In genomic region chr3:56280330-56280957, GRCm38 (mm10) we compare ENCODE assay signal across 29 mouse cellular contexts.
DNase-seq lines count a peak whose midpoint lies in the region; ATAC-seq and TF ChIP-seq lines count a peak whose summit lies in the region.
"Had no signal": no experiment of that assay in that cellular context is flagged by ENCODE, and none has a peak within 500 bp of the region (broad histone marks: within the 10 kb centered on the region; RNA-seq: fewer than 3 reads in every experiment).

No protein-coding gene starts in this region.

- no peak for TF ChIP-seq RAD21 in MEL (IDR thresholded peaks at IDR 0.05; ENCODE audit: low read depth, low read length)

- WGBS in midbrain, embryonic 11.5 days, result 87% methylated on average over 6 of the region's 6 CpGs
- WGBS in midbrain, embryonic 13.5 days, result 93% methylated on average over 6 of the region's 6 CpGs

- TF ChIP-seq POLR2A in MEL (IDR thresholded peaks at IDR 0.05; ENCODE audit: control insufficient read depth in 1 of 2, insufficient read depth in 1 of 2, low read depth in 1 of 2, low read length in 2 of 2, poor library complexity in 1 of 2) (no peak), myocyte (IDR thresholded peaks at IDR 0.05; ENCODE audit: insufficient read length, low read depth) (no peak)

- no peaks in the 10 kb centered on the region for H3K79me2 ChIP-seq in MEL (ENCODE audit: control insufficient read depth, insufficient read depth, low read length, poor library complexity)
- no peaks in the 10 kb centered on the region for H3K79me2 ChIP-seq in myocyte (ENCODE audit: control insufficient read depth, insufficient read depth)

- no peak for TF ChIP-seq EP300 in MEL (IDR thresholded peaks at IDR 0.05; ENCODE audit: low read depth in 1 of 2, low read length in 2 of 2)

- H3K4me2 ChIP-seq in midbrain, embryonic 11.5 days, result no peak overlapping the region
- no peak overlapping the region for H3K4me2 ChIP-seq in midbrain, embryonic 13.5 days (replicated peaks)
- H3K4me2 ChIP-seq in myocyte (ENCODE audit: low read depth), result peak overlapping the region; percentile 35
- H3K4me2 ChIP-seq: heart, embryonic 15.5 days; hindbrain, embryonic 15.5 days; limb, embryonic 12.5 days; liver, embryonic 11.5 days; midbrain, embryonic 12.5 days; neural tube, embryonic 12.5 days had no signal

- peak; percentile 6 for DNase-seq in midbrain, embryonic 11.5 days (ENCODE audit: low spot score, missing footprints)
- peak; percentile 5 for DNase-seq in MEL (ENCODE audit: low read depth, low spot score)
- DNase-seq in fat pad, adult 2 months (ENCODE audit: extremely low read depth, low read depth, low spot score), result peak; percentile 50
- no peak for DNase-seq in adrenal gland, adult (ENCODE audit: inconsistent age in 2 of 2, low spot score in 1 of 2)
- DNase-seq in left cerebral cortex, postnatal 36 days (ENCODE audit: low spot score in 2 of 2), result no peak
- DNase-seq: adrenal gland, postnatal 14 days; cerebellum, adult 8-10 months; gastrocnemius, postnatal 14 days; heart, postnatal 4 days; kidney, adult 2 months; kidney, postnatal 10 days; liver, postnatal 0 days; retina, postnatal 1 day; right cerebral cortex, postnatal 25 days; spleen, adult 18-20 months; thymus, postnatal 14 days had no signal

- no peak overlapping the region for H3ac ChIP-seq in myocyte (ENCODE audit: control insufficient read depth, insufficient read length)

- no peak overlapping the region for H3K4me3 ChIP-seq in midbrain, embryonic 11.5 days (ENCODE audit: low read depth, low read length)
- H3K4me3 ChIP-seq in midbrain, embryonic 13.5 days (replicated peaks), result no peak overlapping the region
- H3K4me3 ChIP-seq in MEL (ENCODE audit: control insufficient read depth in 1 of 2, insufficient read depth in 1 of 2, low read depth in 2 of 2, low read length in 2 of 2) (no peak overlapping the region), myocyte (no peak overlapping the region)
- H3K4me3 ChIP-seq: erythroblast, embryonic 14.5 days; heart, embryonic 15.5 days; hindbrain, embryonic 15.5 days; limb, embryonic 12.5 days; midbrain, embryonic 12.5 days; neural tube, embryonic 12.5 days had no signal

- no peak overlapping the region for H3K9ac ChIP-seq in midbrain, embryonic 11.5 days (ENCODE audit: low read length)
- no peak overlapping the region for H3K9ac ChIP-seq in midbrain, embryonic 13.5 days (replicated peaks)
- H3K9ac ChIP-seq in MEL (ENCODE audit: control insufficient read depth, low read depth, low read length, poor library complexity, severe bottlenecking), result no peak overlapping the region
- H3K9ac ChIP-seq: heart, embryonic 15.5 days; hindbrain, embryonic 15.5 days; limb, embryonic 12.5 days; liver, postnatal 0 days; midbrain, embryonic 12.5 days; neural tube, embryonic 12.5 days had no signal

- ATAC-seq in midbrain, embryonic 11.5 days (ENCODE audit: low FRiP score), result no peak
- ATAC-seq in midbrain, embryonic 13.5 days, result no peak
- ATAC-seq in erythroblast, adult 5-6 weeks (replicated peaks; ENCODE audit: low FRiP score, poor library complexity, severe bottlenecking), result no peak
- ATAC-seq: CD4-positive, CD25-positive, alpha-beta regulatory T cell, adult 4 months; forebrain, embryonic 16.5 days; liver, postnatal 0 days had no signal

- H3K9me3 ChIP-seq in midbrain, embryonic 11.5 days (ENCODE audit: control insufficient read depth, low read length), result no peaks in the 10 kb centered on the region
- H3K9me3 ChIP-seq in midbrain, embryonic 13.5 days, result no peaks in the 10 kb centered on the region
- H3K9me3 ChIP-seq in MEL (replicated peaks; ENCODE audit: insufficient read depth, low read length), result no peaks in the 10 kb centered on the region
- H3K9me3 ChIP-seq: heart, embryonic 15.5 days; hindbrain, embryonic 15.5 days; limb, embryonic 12.5 days; midbrain, embryonic 12.5 days; neural tube, embryonic 12.5 days had no signal

- H3K4me1 ChIP-seq in midbrain, embryonic 11.5 days (ENCODE audit: control insufficient read depth, insufficient read depth, low read length), result no peaks in the 10 kb centered on the region
- no peaks in the 10 kb centered on the region for H3K4me1 ChIP-seq in midbrain, embryonic 13.5 days (replicated peaks)
- H3K4me1 ChIP-seq in MEL (ENCODE audit: control insufficient read depth in 1 of 2, insufficient read depth in 2 of 2, low read length in 2 of 2), result no peaks in the 10 kb centered on the region
- H3K4me1 ChIP-seq: heart, embryonic 15.5 days; hindbrain, embryonic 15.5 days; limb, embryonic 12.5 days; midbrain, embryonic 12.5 days; neural tube, embryonic 12.5 days had no signal

- no peaks in the 10 kb centered on the region for H3K36me3 ChIP-seq in midbrain, embryonic 11.5 days (ENCODE audit: control insufficient read depth, insufficient read depth, low read length)
- no peaks in the 10 kb centered on the region for H3K36me3 ChIP-seq in midbrain, embryonic 13.5 days
- H3K36me3 ChIP-seq in MEL (ENCODE audit: control insufficient read depth in 1 of 2, insufficient read depth in 2 of 2, low read length in 2 of 2), result no peaks in the 10 kb centered on the region
- H3K36me3 ChIP-seq in myocyte (ENCODE audit: control insufficient read depth, insufficient read depth), result no peaks in the 10 kb centered on the region
- H3K36me3 ChIP-seq: heart, embryonic 15.5 days; hindbrain, embryonic 15.5 days; limb, embryonic 12.5 days; midbrain, embryonic 12.5 days; neural tube, embryonic 12.5 days had no signal

- no peaks in the 10 kb centered on the region for H3K27me3 ChIP-seq in midbrain, embryonic 11.5 days (ENCODE audit: control insufficient read depth, insufficient read depth, low read length)
- H3K27me3 ChIP-seq in midbrain, embryonic 13.5 days, result no peaks in the 10 kb centered on the region
- H3K27me3 ChIP-seq in MEL (ENCODE audit: control insufficient read depth in 1 of 2, insufficient read depth in 2 of 2, low read length in 2 of 2), result no peaks in the 10 kb centered on the region; a peak in 1 of 4 replicates
- peaks cover 4% of the 10 kb centered on the region for H3K27me3 ChIP-seq in myocyte (ENCODE audit: control insufficient read depth, insufficient read depth, insufficient read length)
- H3K27me3 ChIP-seq: heart, embryonic 15.5 days; hindbrain, embryonic 15.5 days; limb, embryonic 12.5 days; midbrain, embryonic 12.5 days; neural tube, embryonic 12.5 days had no signal

- intact Hi-C loops in left cerebral cortex, postnatal 36 days (cut with DNase I), result no loop called here

- TF ChIP-seq CTCF in MEL (IDR thresholded peaks at IDR 0.05 in 2 of 3, conservative IDR thresholded peaks at IDR 0.05 in 1 of 3; ENCODE audit: control insufficient read depth in 1 of 3, insufficient read depth in 1 of 3, low read depth in 2 of 3, low read length in 3 of 3, poor library complexity in 1 of 3, severe bottlenecking in 1 of 3), result no peak

- no peak overlapping the region for H3K27ac ChIP-seq in midbrain, embryonic 11.5 days (ENCODE audit: low read depth, low read length)
- H3K27ac ChIP-seq in midbrain, embryonic 13.5 days, result no peak overlapping the region
- H3K27ac ChIP-seq in MEL (ENCODE audit: control insufficient read depth, low read depth, low read length), result no peak overlapping the region
- H3K27ac ChIP-seq: heart, embryonic 15.5 days; hindbrain, embryonic 15.5 days; limb, embryonic 12.5 days; macrophage; midbrain, embryonic 12.5 days; neural tube, embryonic 12.5 days had no signal

TF ChIP-seq in MEL, 35 proteins besides CTCF, POLR2A, EP300 and RAD21:
- TF ChIP-seq USF1 (IDR thresholded peaks at IDR 0.05; ENCODE audit: low read depth, low read length) (no peak), NELFE (IDR thresholded peaks at IDR 0.05; ENCODE audit: low read depth, low read length) (no peak), JUND (IDR thresholded peaks at IDR 0.05; ENCODE audit: low read depth, low read length) (no peak), TCF12 (IDR thresholded peaks at IDR 0.05; ENCODE audit: low read depth, low read length) (no peak), ELF1 (IDR thresholded peaks at IDR 0.05; ENCODE audit: low read depth, low read length) (no peak), ZC3H11A (IDR thresholded peaks at IDR 0.05; ENCODE audit: low read depth, low read length) (no peak), ZNF384 (IDR thresholded peaks at IDR 0.05; ENCODE audit: low read depth, low read length) (no peak), KAT2A (conservative IDR thresholded peaks at IDR 0.05; ENCODE audit: low read depth, low read length) (no peak)

TF ChIP-seq in myocyte, 11 proteins besides CTCF, POLR2A, EP300 and RAD21:
- no peak for TF ChIP-seq TCF12 (IDR thresholded peaks at IDR 0.05; ENCODE audit: insufficient read depth, poor library complexity, severe bottlenecking)
- TF ChIP-seq CEBPB (IDR thresholded peaks at IDR 0.05; ENCODE audit: insufficient read depth, poor library complexity, severe bottlenecking), result 0 out of 2 replicates have a peak, but pooled peaks have one; percentile 6

Comparison
In these comparisons a context has a peak if more than half of its experiments do, and no peak if none do; other contexts are left out.
1. DNase-seq: peak in midbrain, embryonic 11.5 days (single experiment), MEL (single experiment) and fat pad, adult 2 months (single experiment); none in adrenal gland, adult (0 of 2) and left cerebral cortex, postnatal 36 days (0 of 2).